Mouse (Mus musculus) fat pad, adult 2 months (tissue): ENCODE results near the gene Lancl3.

Experiments used
- DNase-seq: peaks from one replicate; pipeline ENCODE4 v3.0.0-alpha.2; 2011; ENCODE audit warnings: low read depth, low spot score; ENCODE audit errors: extremely low read depth

Gene Lancl3

DNA sequence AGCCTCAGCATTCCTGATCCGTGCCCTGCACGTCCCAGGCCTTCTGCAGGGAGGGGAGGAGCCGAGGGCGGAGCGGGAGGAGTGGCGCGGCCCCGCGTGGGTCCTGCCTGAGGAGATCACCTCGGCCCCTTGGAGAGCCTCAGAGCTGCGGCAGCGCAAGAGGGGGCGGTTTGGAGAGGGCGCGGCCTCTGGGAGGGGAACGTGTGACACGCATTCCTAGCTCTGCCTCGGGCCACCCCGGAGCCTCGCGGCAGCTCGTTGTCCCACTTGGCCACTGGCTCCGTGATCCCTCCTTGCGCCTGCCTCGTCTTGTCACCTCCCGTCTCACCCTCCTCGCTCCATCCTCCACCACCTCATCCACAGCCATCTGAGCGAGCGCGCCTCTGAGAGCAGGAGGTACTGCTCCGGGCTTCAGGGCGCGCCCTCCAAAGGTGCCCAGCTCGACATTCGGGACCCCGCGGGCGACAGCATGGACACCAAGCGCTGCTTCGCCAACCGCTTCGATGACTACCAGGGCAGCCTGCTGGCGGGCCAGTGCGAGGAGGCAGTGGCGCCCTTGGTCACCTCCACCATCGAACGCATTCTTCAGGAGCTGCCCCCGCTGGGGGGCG lies at the start of gene Lancl3:
TSS of gene Lancl3 (plus strand) at position 142 of the 611 bp plus-strand sequence.
- DNase-seq: no peak

DNA sequence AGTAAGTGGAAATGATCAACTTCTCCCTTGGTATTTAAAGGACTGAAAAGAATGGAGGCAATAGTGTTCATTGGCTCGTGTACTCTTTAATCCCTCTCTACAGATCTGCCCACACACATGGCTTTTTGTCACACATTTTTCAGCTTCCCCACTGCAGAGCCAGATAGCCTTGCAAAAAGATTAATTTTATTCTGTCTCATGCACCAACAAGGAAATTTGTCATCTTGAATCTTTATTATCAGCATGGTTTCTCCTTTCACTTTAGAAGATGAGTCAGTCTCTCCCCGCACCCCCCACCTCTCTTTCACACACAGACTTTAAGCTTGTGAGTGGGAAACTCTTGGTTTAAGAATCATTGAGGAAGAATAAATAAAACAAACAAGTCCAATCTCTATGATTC lies 20.7 kb upstream of the Lancl3 start:
- DNase-seq: no peak

GRCm38 (mm10) chrX:9181570-9181969 lies 18.1 kb upstream of the Lancl3 start:
- DNase-seq: no peak

- no peak for DNase-seq
These were observed 747 bp downstream of the Lancl3 start for GRCm38 (mm10) chrX:9200380-9200917.

GRCm38 (mm10) chrX:9201954-9202353 lies 2.3 kb downstream of the Lancl3 start:
- DNase-seq: no peak

- no peak for DNase-seq
These were observed 3.2 kb downstream of the Lancl3 start for GRCm38 (mm10) chrX:9202781-9203405.

DNA sequence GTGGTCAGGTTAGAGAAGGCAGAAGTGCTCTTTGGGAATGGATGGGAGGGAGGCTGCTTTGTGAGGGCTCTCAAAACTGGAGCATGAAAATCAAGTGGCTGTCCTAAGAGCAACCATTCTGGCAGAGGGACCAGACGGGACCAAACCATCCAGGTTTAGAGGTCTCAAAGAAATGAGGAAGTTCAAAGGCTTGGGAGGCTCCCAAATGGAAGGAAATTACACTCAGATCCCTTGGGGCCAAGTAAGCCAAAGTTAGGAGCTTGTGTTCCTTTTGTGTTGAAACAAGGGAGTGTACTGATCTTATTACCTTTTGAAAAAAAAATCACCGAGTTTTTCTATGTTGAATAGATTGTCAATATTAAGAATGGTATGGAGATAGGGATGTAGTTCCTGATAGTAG lies 5.4 kb downstream of the Lancl3 start:
- DNase-seq: no peak

GRCm38 (mm10) chrX:9216244-9216643 lies 16.5 kb downstream of the Lancl3 start:
- DNase-seq: no peak

DNA sequence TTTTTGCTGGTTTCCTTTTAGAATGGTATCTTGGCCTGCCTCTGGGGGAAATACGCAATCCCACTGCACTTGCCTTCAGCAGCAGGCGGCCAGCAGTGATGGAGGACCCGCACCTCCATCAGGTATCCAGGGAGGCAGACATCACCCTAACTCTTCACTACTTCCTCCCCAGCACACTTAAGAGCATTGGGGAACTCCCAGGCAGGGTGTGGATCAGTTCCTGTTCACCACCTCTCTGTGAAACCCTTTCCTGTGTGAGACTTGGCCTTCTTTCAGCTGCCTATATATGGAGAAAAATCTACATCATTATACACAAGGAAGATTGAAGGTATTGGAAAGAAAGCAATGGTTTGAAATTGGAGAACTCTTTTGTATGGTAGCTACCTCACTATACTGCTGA lies 19.9 kb downstream of the Lancl3 start:
- no peak for DNase-seq

- no peak for DNase-seq
These were observed 21.5 kb downstream of the Lancl3 start for GRCm38 (mm10) chrX:9221206-9221605.

GRCm38 (mm10) chrX:9221736-9222135 lies 22.0 kb downstream of the Lancl3 start:
- DNase-seq: no peak

DNA sequence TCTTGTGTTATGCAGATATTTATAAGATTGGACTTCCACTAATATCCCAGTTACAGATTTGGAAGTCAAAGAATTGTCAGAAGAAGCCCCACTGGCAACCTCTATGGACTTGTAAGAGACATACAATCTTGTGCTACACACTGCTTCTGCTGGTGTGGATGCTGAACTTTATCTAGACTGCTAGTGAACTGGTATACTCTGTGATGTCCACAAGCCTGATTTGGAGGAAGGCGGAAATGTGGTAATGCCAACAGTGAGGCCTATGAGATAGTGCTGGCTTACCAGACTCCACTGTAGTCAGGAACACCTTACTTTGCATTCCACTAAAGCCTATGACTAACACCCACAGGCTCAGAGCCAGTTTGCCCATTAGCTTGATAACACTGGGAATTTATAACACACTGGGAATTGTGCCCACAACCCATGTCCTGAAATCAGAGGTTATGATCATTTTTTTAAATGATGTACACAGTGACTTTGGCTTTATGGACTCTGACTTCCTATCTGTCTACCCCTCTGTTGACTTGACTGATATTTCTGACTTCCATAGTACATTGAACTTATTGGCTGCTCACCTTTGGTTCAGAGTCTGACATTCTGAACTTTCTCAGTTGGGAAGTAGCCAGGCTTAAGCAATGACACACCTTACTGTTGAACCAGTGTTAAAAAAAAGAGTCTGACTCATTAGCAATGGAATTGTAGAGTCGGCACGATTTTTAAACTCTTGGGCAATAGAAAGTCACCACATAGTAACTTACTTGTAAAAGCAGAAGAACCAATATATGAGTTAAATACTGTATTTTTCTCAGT lies 22.9 kb downstream of the Lancl3 start:
- no peak for DNase-seq

DNA sequence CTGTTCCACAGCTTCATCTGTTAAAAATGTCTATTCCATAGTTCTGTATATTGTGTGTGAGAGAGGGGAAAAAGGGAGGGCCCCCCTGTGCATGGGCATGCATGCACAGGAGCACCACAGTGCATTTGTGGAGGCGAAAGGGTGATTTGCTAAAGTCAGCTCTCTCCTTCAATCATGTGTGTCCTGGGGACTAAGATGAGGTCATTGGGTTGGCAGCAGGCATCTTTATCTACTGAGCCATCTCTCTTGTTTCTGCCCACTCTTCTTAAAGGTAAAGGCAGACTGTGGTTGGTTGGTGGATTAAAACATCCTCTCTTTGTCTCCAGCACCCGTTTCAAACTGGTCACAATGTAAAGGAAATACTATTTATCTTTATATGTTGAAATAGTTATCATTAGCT lies 27.4 kb downstream of the Lancl3 start:
- no peak for DNase-seq

DNA sequence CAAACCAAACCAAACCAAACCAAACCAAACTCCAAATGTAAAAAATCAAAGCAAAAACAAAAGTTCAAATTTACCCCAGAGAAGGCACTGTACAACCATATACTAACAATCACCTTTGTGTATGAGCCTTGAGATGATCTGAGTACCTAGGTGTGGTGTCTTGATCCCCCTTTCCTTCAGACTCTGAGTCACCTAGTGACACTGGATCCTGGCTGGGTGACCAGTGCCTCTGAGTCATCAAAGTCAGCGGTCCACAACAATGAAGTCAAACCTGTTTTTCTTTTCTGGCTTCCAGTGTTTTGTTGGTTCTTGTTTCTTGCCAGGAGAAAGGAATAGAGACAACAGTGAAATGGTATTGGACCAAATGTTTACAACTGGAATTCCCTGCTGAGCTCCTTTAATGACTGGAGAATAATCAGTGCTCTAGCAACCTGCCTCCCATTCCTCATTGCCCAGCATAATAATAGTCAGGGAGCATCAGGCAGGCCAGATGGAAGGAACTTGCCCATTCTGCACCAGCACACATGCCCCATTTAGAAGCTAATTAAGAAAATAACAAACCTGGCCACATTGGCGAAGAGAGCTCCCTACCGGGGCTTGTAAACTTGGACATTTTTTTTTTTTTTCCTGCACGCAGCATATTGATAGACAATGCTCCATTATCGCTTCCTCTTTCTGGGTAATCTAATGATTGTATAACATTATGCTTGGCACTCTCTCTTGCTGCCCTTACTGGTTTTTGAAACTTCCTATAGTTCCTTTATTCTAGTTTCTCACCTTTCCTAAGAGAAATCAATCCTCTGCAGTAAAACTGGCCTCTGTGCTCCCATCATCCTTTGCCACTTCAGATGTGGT lies 41.3 kb downstream of the Lancl3 start:
- DNase-seq: no peak

DNA sequence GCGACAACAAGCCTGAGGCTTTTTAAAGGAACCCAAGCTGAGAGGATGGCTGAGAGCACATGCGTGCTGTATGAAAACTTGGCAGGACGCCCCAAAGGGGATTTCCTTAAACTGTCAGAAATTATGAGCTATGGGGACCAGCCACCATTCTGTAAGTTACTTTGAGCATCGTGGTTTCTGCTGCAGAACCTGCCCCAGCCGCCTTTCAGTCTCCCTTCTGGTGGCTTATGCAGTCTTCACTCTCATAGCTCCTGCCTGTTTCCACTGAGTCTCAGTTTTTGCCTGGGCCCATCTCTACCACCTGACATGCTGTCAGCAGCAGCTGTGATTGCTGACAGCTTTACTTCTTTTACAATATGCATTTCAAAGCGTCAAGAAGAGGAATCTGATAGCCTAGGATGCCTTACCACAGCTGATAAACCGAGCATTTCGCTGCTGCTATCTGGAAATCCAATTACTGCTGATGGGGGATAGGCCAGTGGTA lies 43.7 kb downstream of the Lancl3 start:
- DNase-seq: no peak

DNA sequence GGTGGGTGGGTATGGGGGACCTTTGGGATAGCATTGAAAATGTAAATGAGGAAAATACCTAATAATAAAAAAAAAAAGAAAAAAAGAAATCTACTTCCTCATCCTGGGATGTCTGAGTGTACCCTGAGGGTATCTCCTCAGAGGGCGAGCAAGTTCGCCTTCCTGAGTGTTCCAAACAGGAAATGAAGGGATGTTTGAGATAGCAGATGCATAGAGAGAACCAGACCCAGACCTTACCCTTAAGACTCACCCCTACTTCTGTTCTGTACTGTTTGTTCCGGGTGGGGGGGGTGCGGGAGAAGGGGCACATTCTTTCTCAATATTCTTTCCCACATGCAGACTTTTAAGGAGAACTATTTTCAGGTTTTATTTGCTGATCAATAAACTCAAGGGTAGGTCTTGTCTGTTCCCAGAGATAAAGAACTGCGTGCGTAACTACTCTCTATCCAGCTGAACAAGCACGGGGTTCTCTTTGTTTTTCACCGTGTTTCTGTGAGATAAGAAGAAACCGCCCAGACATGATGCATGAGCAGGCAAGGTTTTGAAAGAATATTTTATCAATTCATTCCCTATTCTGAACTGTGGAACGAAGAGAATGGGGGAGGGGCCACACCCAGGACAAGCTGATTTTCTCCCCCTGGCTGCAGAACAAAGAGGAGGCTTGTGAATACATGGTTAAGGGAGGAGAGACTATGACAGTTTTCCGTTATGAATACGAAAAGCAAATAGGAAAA lies 45.1 kb downstream of the Lancl3 start:
- no peak for DNase-seq

- no peak for DNase-seq
These were observed 49.2 kb downstream of the Lancl3 start for GRCm38 (mm10) chrX:9248911-9249310.

GRCm38 (mm10) chrX:9253990-9254389 lies 54.3 kb downstream of the Lancl3 start:
- no peak for DNase-seq

- DNase-seq: no peak
These were observed 55.2 kb downstream of the Lancl3 start for GRCm38 (mm10) chrX:9254901-9255300.

GRCm38 (mm10) chrX:9256766-9257165 lies 57.1 kb downstream of the Lancl3 start, which contains the start of gene Gm14862:
Gm14862 (minus strand) TSS chrX:9256899.
- DNase-seq: no peak
